Mouse (Mus musculus): ENCODE results near the gene Wnt5b. TPM values are rescaled to one million over a fixed set of nuclear protein-coding genes. Genes with fewer than 3 reads are reported as not detected.

The Wnt5b gene
- polyA plus RNA-seq, 1 experiment from 2014 or later: 2.8 TPM

DNA sequence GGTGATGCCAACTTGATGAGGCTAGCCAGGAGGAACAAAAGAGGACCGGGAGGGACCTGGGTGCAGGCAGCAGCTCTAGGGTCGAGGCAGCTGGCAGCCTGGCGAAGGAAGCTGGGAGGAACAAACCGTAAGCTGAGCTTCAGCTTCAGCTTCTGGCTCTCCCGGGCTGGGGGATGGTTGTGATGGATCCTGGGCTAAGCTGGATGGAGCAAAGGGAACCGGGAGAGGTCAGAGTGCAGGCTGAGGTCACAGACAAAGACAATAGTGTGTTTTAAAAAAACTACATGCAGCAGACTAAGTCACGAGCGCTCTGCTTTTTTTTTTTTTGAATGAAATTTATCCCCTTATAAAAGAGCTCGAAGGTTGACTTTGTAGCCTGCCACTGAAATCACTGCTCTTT is 23.4 kb downstream of the Wnt5b start:
- Histone ChIP-seq H3K4me2 (replicated peaks) (no peak overlapping the region), H3K27ac (replicated peaks) (no peak overlapping the region), H3K4me1 (peaks cover 14% of the 10 kb centered on the region), H3K9me3 (no peaks in the 10 kb centered on the region), H3K4me3 (no peak overlapping the region), H3K27me3 (no peaks in the 10 kb centered on the region), H3K36me3 (no peaks in the 10 kb centered on the region), H3K9ac (replicated peaks) (no peak overlapping the region)
- ATAC-seq (replicated peaks): no peak
- 30% methylated on average over 9 of the region's 9 CpGs for WGBS

DNA sequence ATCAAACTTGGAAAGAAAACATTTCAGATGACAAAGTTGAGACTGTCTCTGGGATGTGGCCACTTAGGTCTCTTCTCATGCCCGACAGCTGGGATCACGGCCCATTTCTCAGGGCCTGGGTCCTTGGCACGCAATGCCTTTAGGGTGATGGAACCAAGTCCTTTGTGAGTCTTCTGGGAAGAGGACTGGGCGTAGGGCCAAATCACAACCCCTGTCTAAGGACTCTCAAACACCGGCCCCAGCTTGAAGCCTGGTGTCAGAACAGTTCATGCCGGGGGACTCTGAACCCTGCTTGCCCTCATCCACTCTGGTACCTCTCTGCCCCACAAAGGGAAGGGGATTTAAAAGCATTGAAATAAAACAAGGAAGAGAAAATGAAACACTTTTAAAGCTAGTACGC is 30.1 kb downstream of the Wnt5b start:
- ATAC-seq (replicated peaks): no peak
- WGBS: 33% methylated on average over 7 of the region's 7 CpGs
- H3K27ac ChIP-seq (replicated peaks): no peak overlapping the region
- no peak overlapping the region for H3K4me3 ChIP-seq
- H3K36me3 ChIP-seq: no peaks in the 10 kb centered on the region
- no peaks in the 10 kb centered on the region for H3K9me3 ChIP-seq
- H3K4me1 ChIP-seq: peaks cover 22% of the 10 kb centered on the region
- no peaks in the 10 kb centered on the region for H3K27me3 ChIP-seq
- no peak overlapping the region for H3K4me2 ChIP-seq (replicated peaks)
- no peak overlapping the region for H3K9ac ChIP-seq (replicated peaks)

DNA sequence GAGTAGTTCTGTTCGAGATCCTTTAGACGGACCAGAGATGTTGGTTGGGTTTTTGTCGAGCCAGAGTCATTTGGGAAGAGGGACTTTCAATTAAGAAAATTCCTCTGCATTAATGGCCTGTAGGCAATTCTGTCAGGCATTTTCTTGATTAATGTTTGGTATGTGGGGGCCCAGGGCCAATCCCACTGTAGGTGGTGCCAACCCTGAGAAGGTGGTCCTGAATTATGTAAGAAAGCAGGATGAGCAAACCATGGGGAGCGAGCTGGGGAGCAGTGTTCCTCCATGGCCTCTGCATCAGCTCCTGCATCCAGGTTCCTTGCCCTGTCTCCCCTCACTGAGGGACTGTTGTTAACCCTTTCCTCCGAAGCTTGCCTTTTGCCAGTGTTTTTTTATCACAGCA is 30.7 kb downstream of the Wnt5b start:
- no peaks in the 10 kb centered on the region for H3K27me3 ChIP-seq
- WGBS: 60% methylated on average over 5 of the region's 5 CpGs
- no peak overlapping the region for H3K27ac ChIP-seq (replicated peaks)
- H3K9ac ChIP-seq (replicated peaks): no peak overlapping the region
- H3K4me1 ChIP-seq: peaks cover 22% of the 10 kb centered on the region
- no peak overlapping the region for H3K4me2 ChIP-seq (replicated peaks)
- H3K4me3 ChIP-seq: no peak overlapping the region
- ATAC-seq (replicated peaks): no peak
- no peaks in the 10 kb centered on the region for H3K36me3 ChIP-seq
- H3K9me3 ChIP-seq: no peaks in the 10 kb centered on the region

- H3K9ac ChIP-seq (replicated peaks): no peak overlapping the region
- H3K4me2 ChIP-seq (replicated peaks): no peak overlapping the region
- no peaks in the 10 kb centered on the region for H3K36me3 ChIP-seq
- no peak overlapping the region for H3K27ac ChIP-seq (replicated peaks)
- peaks cover 22% of the 10 kb centered on the region for H3K4me1 ChIP-seq
- WGBS: 70% methylated on average over 11 of the region's 11 CpGs
- ATAC-seq (replicated peaks): no peak
- H3K27me3 ChIP-seq: no peaks in the 10 kb centered on the region
- H3K4me3 ChIP-seq: no peak overlapping the region
- H3K9me3 ChIP-seq: no peaks in the 10 kb centered on the region
Observed at GRCm38 (mm10) chr6:119512701-119513100, 31.4 kb downstream of the Wnt5b start.

DNA sequence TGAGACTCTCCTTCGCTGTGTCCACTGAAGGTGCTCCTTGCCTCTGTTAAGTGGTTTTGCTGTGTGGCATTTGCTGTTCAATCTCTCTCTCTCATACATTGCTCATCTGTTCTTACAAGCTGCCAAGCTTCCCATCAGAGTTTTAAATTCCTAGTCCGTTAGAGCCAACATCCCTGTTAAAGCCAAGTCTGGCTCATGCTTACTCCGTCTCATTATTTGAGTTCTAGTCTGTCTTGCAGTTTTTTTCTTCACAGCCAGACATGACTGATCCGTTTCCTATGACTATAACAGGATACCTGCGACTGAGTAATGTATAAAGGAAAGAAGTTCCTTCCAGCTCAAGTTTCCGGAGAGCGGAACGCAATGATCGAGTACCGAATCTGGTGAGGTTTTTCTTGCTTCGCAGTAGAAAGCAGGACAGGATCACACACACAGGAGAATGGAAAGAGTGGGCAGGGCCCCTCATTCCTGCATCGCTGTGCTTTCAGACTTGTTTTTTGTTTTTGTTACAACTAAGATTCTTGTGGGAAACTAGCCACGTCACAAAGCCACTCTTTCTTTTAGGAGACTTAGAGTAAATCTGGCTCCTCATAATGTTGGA is 34.6 kb downstream of the Wnt5b start:
- Histone ChIP-seq H3K4me1 (peaks cover 19% of the 10 kb centered on the region), H3K4me2 (replicated peaks) (no peak overlapping the region), H3K4me3 (no peak overlapping the region), H3K36me3 (no peaks in the 10 kb centered on the region), H3K27ac (replicated peaks) (no peak overlapping the region), H3K27me3 (no peaks in the 10 kb centered on the region), H3K9me3 (no peaks in the 10 kb centered on the region), H3K9ac (replicated peaks) (no peak overlapping the region)
- 84% methylated on average over 13 of the region's 13 CpGs for WGBS
- no peak for ATAC-seq (replicated peaks)

DNA sequence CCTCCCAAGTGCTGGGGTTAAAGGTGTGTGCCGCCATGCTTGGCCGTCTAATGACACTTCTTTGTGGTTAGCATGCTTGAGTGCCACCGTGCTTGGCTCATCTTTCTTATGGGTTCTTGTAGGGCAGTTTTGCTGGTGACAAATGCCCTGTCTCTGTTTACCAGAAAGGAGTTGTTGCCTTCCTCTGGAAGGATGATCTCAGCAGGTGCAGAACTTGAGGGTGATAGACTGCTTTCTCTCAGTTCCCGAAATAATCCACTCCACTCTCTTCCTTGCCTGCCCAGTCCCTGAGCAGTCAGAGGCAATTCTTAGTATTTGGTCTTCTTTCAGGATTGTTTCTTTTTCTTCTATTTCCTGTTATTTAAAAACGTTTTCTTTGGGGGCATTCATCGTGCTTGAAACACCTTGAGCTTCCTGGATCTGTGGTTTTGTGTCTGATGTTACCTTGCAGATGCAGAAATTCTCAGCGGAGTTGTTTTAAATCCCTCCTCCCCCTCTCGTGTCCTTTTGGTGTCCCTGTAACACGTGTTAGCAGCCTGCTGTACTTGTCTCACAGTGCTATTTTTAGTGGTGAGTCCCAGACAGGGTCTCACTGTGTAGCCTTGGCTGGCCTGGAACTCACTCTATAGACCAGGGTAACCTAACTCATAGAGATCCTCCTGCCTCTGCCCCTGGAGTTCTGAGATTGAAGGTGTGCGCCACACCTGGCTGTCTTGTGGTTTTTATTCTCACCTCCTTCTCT is 35.3 kb downstream of the Wnt5b start:
- H3K4me3 ChIP-seq: no peak overlapping the region
- no peaks in the 10 kb centered on the region for H3K9me3 ChIP-seq
- H3K4me1 ChIP-seq: peaks cover 12% of the 10 kb centered on the region
- H3K9ac ChIP-seq (replicated peaks): no peak overlapping the region
- H3K36me3 ChIP-seq: no peaks in the 10 kb centered on the region
- WGBS: 89% methylated on average over 10 of the region's 10 CpGs
- no peak overlapping the region for H3K4me2 ChIP-seq (replicated peaks)
- no peaks in the 10 kb centered on the region for H3K27me3 ChIP-seq
- no peak overlapping the region for H3K27ac ChIP-seq (replicated peaks)
- ATAC-seq (replicated peaks): no peak

GRCm38 (mm10) chr6:119508221-119508620 is 35.9 kb downstream of the Wnt5b start:
- Histone ChIP-seq H3K4me1 (0 out of 2 replicates have a peak, but pooled peaks cover 8% of the 10 kb centered on the region), H3K4me3 (no peak overlapping the region), H3K9me3 (no peaks in the 10 kb centered on the region), H3K4me2 (replicated peaks) (no peak overlapping the region), H3K27ac (replicated peaks) (no peak overlapping the region), H3K9ac (replicated peaks) (no peak overlapping the region), H3K36me3 (no peaks in the 10 kb centered on the region), H3K27me3 (no peaks in the 10 kb centered on the region)
- ATAC-seq (replicated peaks): no peak
- WGBS: 98% methylated on average over 6 of the region's 6 CpGs

- no peak for ATAC-seq (replicated peaks)
- Histone ChIP-seq H3K4me3 (no peak overlapping the region), H3K27me3 (no peaks in the 10 kb centered on the region), H3K9ac (replicated peaks) (no peak overlapping the region), H3K36me3 (no peaks in the 10 kb centered on the region), H3K4me2 (replicated peaks) (no peak overlapping the region), H3K4me1 (0 out of 2 replicates have a peak, but pooled peaks cover 7% of the 10 kb centered on the region), H3K9me3 (no peaks in the 10 kb centered on the region), H3K27ac (replicated peaks) (no peak overlapping the region)
- WGBS: 68% methylated on average over 9 of the region's 9 CpGs
Observed at GRCm38 (mm10) chr6:119505525-119506225, 38.5 kb downstream of the Wnt5b start.

DNA sequence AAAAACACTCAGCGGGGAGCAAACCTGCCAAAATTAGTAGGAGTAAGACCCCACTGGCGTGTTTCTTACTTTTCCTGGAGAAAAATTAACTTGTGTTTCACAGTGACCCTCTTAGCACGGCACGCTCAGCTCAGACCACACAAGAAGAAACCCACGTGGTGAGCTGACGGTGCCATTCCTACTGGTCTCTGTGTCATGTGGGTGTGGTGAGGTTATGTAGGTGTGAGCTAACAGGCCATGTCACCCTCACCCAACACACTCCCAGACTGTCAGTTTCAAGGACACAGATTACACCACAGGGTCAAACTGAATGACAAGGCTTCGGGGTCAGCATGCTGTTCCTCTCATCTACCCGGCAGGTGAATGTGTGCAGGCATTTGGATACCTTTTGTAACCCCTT is 39.4 kb downstream of the Wnt5b start:
- Histone ChIP-seq H3K4me3 (no peak overlapping the region), H3K4me1 (0 out of 2 replicates have a peak, but pooled peaks cover 7% of the 10 kb centered on the region), H3K9me3 (no peaks in the 10 kb centered on the region), H3K4me2 (replicated peaks) (no peak overlapping the region), H3K36me3 (no peaks in the 10 kb centered on the region), H3K27me3 (no peaks in the 10 kb centered on the region), H3K27ac (replicated peaks) (no peak overlapping the region), H3K9ac (replicated peaks) (no peak overlapping the region)
- ATAC-seq (replicated peaks): no peak
- WGBS: 93% methylated on average over 8 of the region's 8 CpGs

DNA sequence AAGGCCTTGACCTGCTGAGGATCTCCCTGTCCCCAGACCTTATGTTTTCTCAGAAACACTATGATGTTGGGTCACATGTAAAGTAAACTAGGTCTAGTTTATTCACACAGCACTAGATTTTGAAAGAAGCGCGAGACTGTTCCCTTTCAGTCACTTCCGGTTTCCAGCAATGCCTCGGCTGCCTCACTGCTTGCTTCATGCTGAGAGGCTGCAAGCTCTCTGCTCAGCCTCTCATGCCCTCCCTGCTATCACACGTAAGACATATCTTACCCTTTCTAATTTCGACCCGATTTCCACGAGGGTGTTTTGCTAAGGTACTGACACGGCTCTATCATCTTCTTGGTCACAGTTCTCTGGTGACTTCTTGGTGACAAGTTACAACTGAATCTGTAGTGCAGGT is 42.1 kb downstream of the Wnt5b start:
- Histone ChIP-seq H3K9me3 (no peaks in the 10 kb centered on the region), H3K4me1 (0 out of 2 replicates have a peak, but pooled peaks cover 3% of the 10 kb centered on the region), H3K4me2 (replicated peaks) (no peak overlapping the region), H3K27ac (replicated peaks) (no peak overlapping the region), H3K36me3 (no peaks in the 10 kb centered on the region), H3K27me3 (no peaks in the 10 kb centered on the region), H3K4me3 (no peak overlapping the region), H3K9ac (replicated peaks) (no peak overlapping the region)
- WGBS: 57% methylated on average over 9 of the region's 9 CpGs
- ATAC-seq (replicated peaks): no peak

- H3K4me3 ChIP-seq: no peak overlapping the region
- no peaks in the 10 kb centered on the region for H3K27me3 ChIP-seq
- no peak overlapping the region for H3K4me2 ChIP-seq (replicated peaks)
- no peaks in the 10 kb centered on the region for H3K36me3 ChIP-seq
- H3K9me3 ChIP-seq: no peaks in the 10 kb centered on the region
- 61% methylated on average over 5 of the region's 5 CpGs for WGBS
- H3K9ac ChIP-seq (replicated peaks): no peak overlapping the region
- no peak for ATAC-seq (replicated peaks)
- no peak overlapping the region for H3K27ac ChIP-seq (replicated peaks)
- H3K4me1 ChIP-seq: 0 out of 2 replicates have a peak, but pooled peaks cover 3% of the 10 kb centered on the region
Observed at GRCm38 (mm10) chr6:119500086-119500485, 44.1 kb downstream of the Wnt5b start.

DNA sequence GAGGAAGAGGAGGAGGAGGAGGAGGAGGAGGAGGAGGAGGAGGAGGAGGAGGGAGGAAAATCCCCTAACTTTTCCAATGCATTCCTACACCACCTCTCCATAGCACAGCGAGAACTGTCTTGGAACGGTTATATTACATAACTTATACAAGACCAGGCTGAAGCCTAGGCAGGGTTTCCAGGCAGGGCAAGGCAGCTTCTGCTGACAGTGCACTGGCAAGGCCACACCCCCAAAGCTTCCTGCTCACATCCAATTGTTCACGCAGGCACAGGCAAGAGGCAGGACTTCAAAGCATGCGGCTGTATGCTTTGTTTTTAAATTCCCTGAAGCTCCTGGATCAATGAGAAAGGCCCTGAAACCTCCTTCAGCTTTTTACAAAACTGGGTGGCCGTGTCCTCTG is 44.9 kb downstream of the Wnt5b start:
- H3K27me3 ChIP-seq: no peaks in the 10 kb centered on the region
- WGBS: 20% methylated on average over 5 of the region's 5 CpGs
- no peaks in the 10 kb centered on the region for H3K9me3 ChIP-seq
- no peak overlapping the region for H3K9ac ChIP-seq (replicated peaks)
- no peaks in the 10 kb centered on the region for H3K36me3 ChIP-seq
- no peak overlapping the region for H3K4me3 ChIP-seq
- no peak for ATAC-seq (replicated peaks)
- H3K4me2 ChIP-seq (replicated peaks): no peak overlapping the region
- H3K27ac ChIP-seq (replicated peaks): no peak overlapping the region
- 0 out of 2 replicates have a peak, but pooled peaks cover 3% of the 10 kb centered on the region for H3K4me1 ChIP-seq

Measured in forebrain, embryonic 15.5 days (tissue).